Mouse (Mus musculus) Patski (cell line): ENCODE measurements at regions not wholly inside any gene's neighbourhood (a gene's known extent, or its start where the extent isn't known, plus 50 kb on each side); places are given as distances from the start of the nearest gene placed in this dataset.

ENCODE experiments used
- ATAC-seq: fragments of 100-300 bp; one replicate; pipeline ENCODE4 v1.8.0; 2021
- CTCF ChIA-PET: fragments of 350-600 bp; sonication (Branson Sonifier 250); formaldehyde crosslinking; loops from one replicate; lab custom pipeline; 2022; ENCODE audit warnings: inconsistent platforms; lab: Charles Lee
- POLR2A ChIA-PET: fragments of 350-600 bp; sonication (Branson Sonifier 250); formaldehyde crosslinking; loops from one replicate; lab custom pipeline; 2022; ENCODE audit warnings: antibody characterized with exemption, inconsistent platforms; lab: Charles Lee
- DNase-seq: peaks from one replicate; pipeline ENCODE4 v3.0.0-alpha.2; 2011; ENCODE audit warnings: low read depth, low spot score
- H3K27me3 ChIP-seq: fragments of 371-371 bp; one replicate; pipeline ENCODE4 v1.5.1; 2021
- CTCF ChIP-seq: fragments of 100-300 bp; IDR thresholded peaks from one replicate; pipeline ENCODE4 v1.5.1; 2021
- in situ Hi-C: fragments of 300-500 bp; cut with MboI; formaldehyde crosslinking; loops from 3 replicates; pipeline ENCODE4 v1.11.1; 2018; ENCODE audit warnings: low pct_unique_long_range_greater_than_20kb, mixed read lengths

DNA sequence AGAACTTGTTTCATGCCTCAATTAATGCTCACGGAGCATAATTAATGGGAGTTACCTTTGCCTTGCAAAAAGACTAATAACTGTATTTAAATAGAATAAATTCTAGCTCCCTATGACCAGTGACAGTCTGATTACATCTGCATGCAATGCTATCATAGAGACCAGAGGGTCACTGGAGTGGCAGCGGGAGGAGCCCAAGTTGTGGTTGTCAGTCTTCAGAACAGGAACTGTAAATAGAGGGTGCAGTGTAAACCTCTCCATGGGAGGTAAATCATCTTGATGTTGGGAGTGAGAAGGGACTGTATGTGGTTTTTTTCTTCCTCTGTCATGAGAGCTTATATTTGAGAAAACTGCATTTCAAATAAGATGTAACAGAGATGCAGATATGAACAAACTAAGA, 66.7 kb upstream of the 2210010C04Rik start:
- DNase-seq (no peak), ATAC-seq (no peak)
- no peak for TF ChIP-seq CTCF
- H3K27me3 ChIP-seq, result peaks cover 48% of the 10 kb centered on the region
- ChIA-PET CTCF (no interaction called here), POLR2A (no interaction called here)
- in situ Hi-C loops, result no loop called here

DNA sequence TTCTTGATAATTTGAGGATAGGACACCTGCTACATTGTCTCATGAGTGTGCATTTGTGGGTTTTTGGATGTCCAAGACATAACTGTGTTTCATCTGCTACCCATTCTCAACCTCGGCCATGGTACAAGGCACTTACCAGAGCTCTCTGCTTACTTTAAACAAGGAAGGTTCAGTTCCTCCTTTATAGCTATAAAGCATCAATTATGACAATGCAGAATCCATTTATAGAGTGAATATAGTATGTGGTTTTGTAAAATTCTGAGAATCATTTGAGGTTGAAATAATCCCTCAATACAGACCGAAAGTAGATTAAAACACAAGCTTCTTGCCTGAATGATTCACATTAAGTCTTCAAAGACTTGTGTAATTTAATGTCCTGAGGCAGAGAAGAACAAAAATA, 64.9 kb upstream of the 2210010C04Rik start:
- in situ Hi-C loops, result no loop called here
- TF ChIP-seq CTCF, result no peak
- ATAC-seq (no peak), DNase-seq (no peak)
- ChIA-PET POLR2A (no interaction called here), CTCF (no interaction called here)
- peaks cover 42% of the 10 kb centered on the region for H3K27me3 ChIP-seq

- TF ChIP-seq CTCF, result peak; percentile 75
- in situ Hi-C loops, result no loop called here
- H3K27me3 ChIP-seq, result peaks cover 41% of the 10 kb centered on the region
- DNase-seq (no peak), ATAC-seq (peak; percentile 35)
- ChIA-PET CTCF (interaction anchor here (1.1 to 1.9 kb wide), 2 partner anchors 22 to 37 kb away, joined by 3 to 6 read pairs; no protein-coding TSS in a partner anchor), POLR2A (no interaction called here)
These were observed 56.0 kb upstream of the 2210010C04Rik start for GRCm38 (mm10) chr6:41091177-41091829.
